Mouse (Mus musculus) embryonic stem cell, embryonic (primary cell): Measurements from ENCODE around the gene Oit1.

ENCODE experiments used
- CTCF ChIA-PET, 4 experiments: fragments of 300-600 bp in 2 of 4; fragments of 350-600 bp in 2 of 4; sonication (Branson Sonifier 250); formaldehyde crosslinking; loops; one replicate each; lab custom pipeline; 2022; ENCODE audit warnings: inconsistent platforms in 2 of 4; lab: Charles Lee
- POLR2A ChIA-PET, 4 experiments: fragments of 300-600 bp in 2 of 4; fragments of 350-600 bp in 2 of 4; sonication (Branson Sonifier 250); formaldehyde crosslinking; loops; one replicate each; lab custom pipeline; 2022; ENCODE audit warnings: antibody characterized with exemption in 4 of 4, inconsistent platforms in 1 of 4; lab: Charles Lee

The Oit1 gene

DNA sequence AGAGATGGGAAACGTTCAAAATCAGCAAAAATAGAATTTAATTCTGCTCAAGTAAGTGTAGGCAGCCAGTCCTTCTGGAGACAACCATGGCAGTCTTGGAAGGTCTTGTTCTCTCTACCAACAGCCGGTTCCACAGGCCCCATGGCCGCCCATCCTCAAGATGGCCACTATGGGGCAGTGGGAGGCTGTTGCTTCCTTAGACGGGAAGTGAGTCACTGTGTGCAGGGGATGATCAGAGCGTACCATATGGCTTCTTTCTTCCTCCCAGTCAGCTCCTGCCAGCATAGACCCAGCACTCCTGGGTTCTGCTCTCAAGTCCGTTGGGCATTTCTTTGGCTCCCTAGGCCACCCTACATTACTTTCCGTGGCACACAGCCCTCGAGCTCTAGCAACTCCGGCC lies 29.6 kb downstream of the Oit1 start:
- ChIA-PET CTCF (interaction anchor here in 2 of 4 experiments (0.8 to 3.5 kb wide), 3 partner anchors 49 to 384 kb away, joined by 3 to 34 read pairs (median 3); no protein-coding TSS in a partner anchor), POLR2A (interaction anchor here in 2 of 4 experiments (0.6 to 0.7 kb wide), 2 partner anchors 54 to 489 kb away, joined by 3 to 5 read pairs; no protein-coding TSS in a partner anchor)

DNA sequence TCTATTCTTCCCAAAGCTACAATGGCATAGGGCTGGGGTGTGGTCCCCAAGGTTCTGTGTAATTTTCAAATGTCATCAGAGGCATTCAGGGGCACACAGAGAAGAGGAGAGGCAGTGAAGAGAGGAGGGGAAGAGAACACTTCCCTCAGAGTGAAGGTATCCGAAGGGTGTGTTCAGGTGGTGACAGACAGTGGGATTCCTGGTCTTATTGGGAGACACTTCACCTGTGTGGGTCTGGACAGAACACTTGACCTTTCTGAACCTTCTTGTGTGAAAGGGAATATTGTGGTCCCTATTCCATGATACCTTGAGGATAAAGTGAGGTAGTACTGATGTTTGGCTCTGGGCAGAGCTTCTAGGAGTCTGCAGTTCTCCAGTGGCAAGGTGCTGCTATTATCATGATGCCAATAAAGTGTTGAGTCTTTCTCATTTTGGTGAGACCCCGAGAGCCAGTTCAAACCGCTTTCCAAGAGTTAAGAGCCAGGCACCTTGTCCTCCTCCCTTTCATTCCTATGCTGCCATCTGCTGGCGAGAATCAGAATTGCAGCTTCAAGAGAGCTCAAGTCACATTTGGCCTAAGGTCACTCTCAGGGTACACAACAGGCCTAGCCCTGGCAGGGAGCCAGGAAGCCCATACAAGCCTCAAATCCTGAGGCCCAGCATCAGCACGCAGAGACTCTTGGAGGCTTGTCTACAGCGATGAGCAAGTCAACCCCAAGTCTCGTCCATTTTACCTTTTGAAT lies 32.1 kb downstream of the Oit1 start:
- POLR2A ChIA-PET = interaction anchor here in 3 of 4 experiments (0.6 to 2.5 kb wide), 12 partner anchors 10 to 529 kb away, joined by 3 to 19 read pairs (median 4); partner anchors contain the start of gene Flnb (in 1 of the 3)
- CTCF ChIA-PET = interaction anchor here (0.6 to 3.5 kb wide), 67 partner anchors 10 to 1887 kb away, joined by 3 to 34 read pairs (median 4); partner anchors contain the start of genes Abhd6 (in 1 of the 4) and Gm45521 (in 1 of the 4)

DNA sequence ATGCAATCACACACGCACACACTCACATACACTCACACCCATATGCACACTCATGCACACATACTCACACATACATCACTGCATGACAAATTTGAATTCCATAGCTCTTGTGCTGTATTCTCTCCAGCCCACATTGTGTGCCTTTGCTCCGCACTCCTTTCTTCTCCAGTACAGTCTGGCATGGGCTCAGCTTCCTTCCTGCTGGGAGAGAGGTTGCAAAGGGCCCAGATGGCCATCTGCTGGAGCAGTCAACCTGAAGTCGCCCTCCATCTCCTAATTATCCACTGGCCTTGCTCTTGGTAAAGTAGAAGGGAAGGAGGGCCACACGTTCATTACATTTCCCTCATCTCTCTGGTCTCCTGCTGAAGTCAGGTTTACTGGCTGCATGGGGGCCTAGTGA lies 33.0 kb downstream of the Oit1 start:
- POLR2A ChIA-PET = interaction anchor here in 1 of 4 experiments (0.5 kb wide), 1 partner anchor 102 kb away, joined by 4 read pairs; no protein-coding TSS in a partner anchor
- CTCF ChIA-PET = interaction anchor here (0.7 to 3.5 kb wide), 10 partner anchors 45 to 381 kb away, joined by 3 to 34 read pairs (median 12); no protein-coding TSS in a partner anchor

DNA sequence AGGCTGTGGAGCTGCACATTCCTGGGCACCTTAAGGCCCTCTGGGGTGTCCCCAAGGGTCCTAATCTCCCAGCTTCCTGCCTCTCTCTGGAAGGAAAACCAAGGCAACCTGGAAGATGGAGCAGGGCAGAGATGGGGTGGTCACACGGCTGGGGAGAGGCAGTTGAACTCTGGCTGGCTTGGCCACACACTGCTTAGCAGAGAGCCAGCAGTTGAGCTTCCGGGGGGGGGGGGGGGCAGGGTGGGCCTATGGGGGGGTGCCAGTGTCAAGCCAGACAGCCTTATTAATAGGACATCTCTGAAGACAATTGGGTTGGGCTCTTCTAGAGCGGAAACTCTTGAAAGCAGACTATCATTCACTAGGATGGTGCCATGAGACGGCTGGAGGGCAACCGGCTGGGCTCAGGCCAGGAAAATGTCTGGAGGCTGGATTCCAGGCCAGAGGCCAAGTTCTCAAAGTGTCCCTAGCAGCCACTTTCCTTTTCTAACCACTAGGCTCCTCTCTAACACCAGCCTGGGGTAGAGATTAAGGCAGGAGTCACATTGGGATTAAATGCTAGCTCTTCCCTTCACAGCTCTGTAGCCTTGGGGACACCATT lies 35.9 kb downstream of the Oit1 start:
- ChIA-PET POLR2A (no interaction called here), CTCF (interaction anchor here in 3 of 4 experiments (0.7 to 1.1 kb wide), 4 partner anchors 14 to 345 kb away, joined by 3 to 4 read pairs (median 3); no protein-coding TSS in a partner anchor)

DNA sequence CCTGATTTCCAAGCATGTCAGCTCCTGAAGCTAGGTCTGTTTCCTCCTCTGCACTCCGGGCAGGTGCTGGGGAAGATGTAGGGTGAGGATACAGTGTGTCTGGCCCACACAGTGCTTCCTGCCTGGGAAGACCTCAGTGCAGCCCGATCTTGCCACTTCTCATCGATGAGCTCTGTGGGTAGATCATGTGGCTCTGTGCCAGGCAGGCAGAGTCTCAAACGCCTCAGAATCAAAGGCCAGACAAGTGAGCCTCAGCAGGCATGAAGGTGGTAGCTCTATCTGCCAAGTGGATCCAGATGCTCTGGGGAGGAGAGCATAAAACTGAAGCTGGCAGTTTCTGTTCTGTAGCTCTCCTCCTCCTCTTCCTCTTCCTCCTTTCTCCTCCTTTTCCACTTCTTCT lies 38.3 kb downstream of the Oit1 start:
- CTCF ChIA-PET = no interaction called here

DNA sequence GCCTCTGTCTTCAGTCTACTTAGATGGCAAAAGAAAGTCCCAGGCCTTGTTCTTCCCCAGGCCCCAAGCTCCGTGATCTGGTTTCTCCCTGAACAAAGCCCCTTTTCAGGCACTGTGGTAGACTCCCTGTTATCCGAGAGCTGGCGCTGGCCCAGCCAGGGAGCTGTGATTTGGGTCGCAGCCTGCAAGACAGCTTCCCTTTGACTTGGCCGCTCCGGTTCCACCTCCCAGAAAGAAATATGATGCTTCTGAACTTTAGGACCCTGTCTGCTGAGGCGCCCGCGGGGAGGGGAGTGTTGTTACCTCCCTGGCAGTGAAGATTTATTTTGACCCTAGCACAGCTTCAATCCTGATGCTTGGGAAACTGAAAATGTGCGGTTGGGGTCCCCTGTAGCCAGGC lies 42.6 kb downstream of the Oit1 start:
- CTCF ChIA-PET = interaction anchor here in 1 of 4 experiments (0.7 kb wide), 1 partner anchor 36 kb away, joined by 4 read pairs; no protein-coding TSS in a partner anchor
- POLR2A ChIA-PET = interaction anchor here in 2 of 4 experiments (0.6 to 1.9 kb wide), 3 partner anchors 11 to 296 kb away, joined by 4 to 7 read pairs (median 4); no protein-coding TSS in a partner anchor

More for the DNA sequence above, 38.3 kb downstream of the Oit1 start:
- POLR2A ChIA-PET = interaction anchor here in 1 of 4 experiments (0.7 kb wide), 2 partner anchors 82 to 132 kb away, joined by 3 read pairs; no protein-coding TSS in a partner anchor

DNA sequence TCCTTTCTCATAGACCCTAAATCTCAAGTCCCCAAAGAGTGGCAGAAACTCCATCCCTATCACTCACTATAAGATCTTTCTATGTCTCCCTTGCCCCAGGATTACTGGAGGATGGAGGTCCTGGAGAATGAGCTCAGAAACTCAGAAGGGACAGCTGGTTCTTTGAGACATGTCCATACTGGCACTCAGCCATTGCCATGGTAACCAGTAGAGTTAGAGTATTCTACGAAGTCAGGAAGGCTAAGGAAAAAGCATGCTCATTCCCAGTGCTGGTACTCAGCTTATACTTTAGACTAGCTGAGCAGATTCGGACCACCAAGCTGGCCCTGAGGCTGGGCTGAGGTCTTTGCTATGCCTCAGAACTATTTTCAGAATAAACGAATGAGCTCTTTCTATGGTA lies 44.0 kb downstream of the Oit1 start:
- ChIA-PET POLR2A (interaction anchor here in 1 of 4 experiments (1.8 kb wide), 1 partner anchor 18 kb away, joined by 7 read pairs; no protein-coding TSS in a partner anchor), CTCF (interaction anchor here in 3 of 4 experiments (0.6 to 1.6 kb wide), 3 partner anchors 12 to 19 kb away, joined by 3 to 4 read pairs (median 3); no protein-coding TSS in a partner anchor)

DNA sequence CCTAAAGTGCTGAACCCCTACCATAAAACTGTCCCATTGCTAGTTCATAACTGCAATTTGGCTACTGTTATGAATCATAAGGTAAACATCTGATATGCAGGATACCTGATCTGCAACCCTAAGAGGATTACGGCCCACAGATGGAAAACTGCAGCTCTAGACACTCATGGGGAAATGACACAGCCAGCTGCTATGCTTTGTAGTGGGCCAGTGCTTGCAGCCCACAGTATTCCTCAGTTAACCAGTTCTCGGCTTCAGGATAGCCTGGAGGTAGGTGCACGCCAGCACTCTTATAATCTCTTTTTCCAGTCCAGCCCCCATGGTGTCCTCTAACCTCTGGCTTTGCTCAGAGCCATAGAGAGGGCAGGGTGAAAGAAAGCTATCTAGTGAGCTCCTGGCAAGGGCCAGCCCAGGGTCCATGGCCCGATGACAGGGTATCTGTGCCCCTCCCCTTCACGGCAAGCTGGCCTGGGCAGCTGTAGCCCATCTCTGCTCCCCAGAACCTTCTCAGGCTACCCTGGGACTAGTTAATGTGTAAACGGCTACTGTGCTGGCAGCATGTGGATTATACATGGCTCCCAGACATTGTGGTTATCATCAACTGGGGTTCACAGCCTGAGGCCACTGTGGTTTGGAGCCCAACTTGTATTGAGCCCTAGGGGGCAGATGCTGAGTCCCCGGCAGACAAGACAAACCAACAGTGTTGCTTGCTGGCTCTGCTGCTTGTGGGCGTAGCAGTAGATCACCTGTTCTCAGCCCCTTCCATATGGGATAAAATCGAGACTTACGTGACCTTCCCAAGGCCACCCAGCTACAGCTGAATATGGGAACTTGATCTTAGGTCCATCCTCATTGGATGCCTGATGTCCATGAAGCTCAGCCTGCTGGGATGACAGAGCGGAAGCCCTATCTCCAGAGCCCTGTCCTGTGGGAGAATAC lies 46.0 kb downstream of the Oit1 start:
- ChIA-PET CTCF (interaction anchor here in 2 of 4 experiments (0.5 to 0.6 kb wide), 2 partner anchors 19 to 590 kb away, joined by 3 to 5 read pairs; no protein-coding TSS in a partner anchor), POLR2A (interaction anchor here in 1 of 4 experiments (1.8 kb wide), 1 partner anchor 12 kb away, joined by 4 read pairs; no protein-coding TSS in a partner anchor)

DNA sequence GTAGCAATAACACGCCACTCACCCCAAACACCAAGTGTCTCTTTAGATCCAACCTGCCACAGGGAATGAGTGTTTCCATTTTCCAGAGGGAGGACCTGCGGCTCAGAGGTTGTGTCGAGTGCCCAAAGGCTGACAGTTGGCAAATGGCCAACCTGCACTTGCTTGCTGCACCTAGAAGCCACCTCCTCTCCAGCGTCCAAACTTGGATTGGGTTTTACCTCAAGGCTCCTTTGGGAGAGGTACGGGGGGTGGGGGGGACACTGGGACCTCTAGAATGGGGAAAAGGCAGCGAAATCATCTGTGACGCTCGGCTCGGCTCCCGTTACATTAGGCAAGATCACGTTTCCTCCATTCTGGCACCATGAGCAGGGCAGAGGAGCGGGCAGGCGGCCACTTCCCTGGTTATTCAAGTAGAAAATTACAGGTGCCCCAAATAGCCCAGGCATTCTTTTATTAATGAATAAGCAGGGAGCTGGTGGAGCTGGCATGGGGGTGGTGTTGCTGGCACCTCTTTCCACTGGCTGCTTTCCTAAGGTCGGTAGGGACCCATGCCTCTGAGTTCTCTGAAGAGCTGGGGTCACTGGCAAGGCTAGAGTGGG lies 47.1 kb downstream of the Oit1 start:
- ChIA-PET POLR2A (interaction anchor here in 1 of 4 experiments (1.8 kb wide), 1 partner anchor 11 kb away, joined by 4 read pairs; no protein-coding TSS in a partner anchor), CTCF (interaction anchor here in 1 of 4 experiments (0.6 kb wide), 1 partner anchor 8 kb away, joined by 4 read pairs; no protein-coding TSS in a partner anchor)

DNA sequence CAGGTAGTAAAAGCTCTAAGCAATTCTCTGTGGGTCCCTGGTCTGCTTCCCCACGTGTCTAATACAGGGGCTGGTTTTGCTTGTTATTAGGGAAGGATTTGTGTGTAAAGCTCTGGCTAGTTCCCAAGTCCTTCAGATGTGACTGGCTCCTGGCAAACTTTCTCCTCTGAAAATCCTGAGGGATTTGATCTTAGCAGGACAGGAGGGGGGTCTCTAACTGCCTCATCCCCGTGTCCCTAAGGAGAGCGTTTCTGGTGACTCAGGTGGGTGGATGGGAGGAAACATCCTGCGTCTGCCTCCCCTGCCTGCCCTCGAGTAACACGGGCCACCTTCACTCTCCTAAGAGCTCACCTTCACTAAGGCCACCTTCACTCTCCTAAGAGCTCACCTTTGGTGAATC lies 48.2 kb downstream of the Oit1 start:
- CTCF ChIA-PET = interaction anchor here in 2 of 4 experiments (1.4 to 2.0 kb wide), 2 partner anchors 16 to 88 kb away, joined by 4 to 6 read pairs; no protein-coding TSS in a partner anchor

DNA sequence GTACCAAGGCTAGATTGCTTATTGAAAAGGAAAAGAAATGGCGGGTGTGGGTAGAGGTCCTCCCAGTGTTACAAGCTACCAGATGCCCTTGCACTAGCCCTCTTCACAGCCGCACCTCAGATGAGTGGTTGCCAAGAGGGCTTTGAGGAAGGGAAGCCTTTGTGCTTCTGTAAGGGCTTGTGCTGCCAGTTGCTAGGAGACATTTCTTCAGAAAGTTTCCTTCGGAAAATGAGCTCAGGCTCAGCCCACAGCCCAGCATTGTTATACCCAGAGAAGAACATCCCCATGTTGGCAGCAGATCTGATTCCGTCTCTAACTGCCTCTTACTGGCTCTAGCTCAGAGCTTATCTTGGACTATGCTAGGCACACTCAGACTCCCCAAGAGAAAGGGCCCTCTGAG lies 49.0 kb downstream of the Oit1 start:
- CTCF ChIA-PET = interaction anchor here in 2 of 4 experiments (1.0 to 2.0 kb wide), 5 partner anchors 9 to 87 kb away, joined by 3 to 6 read pairs (median 3); no protein-coding TSS in a partner anchor
- POLR2A ChIA-PET = interaction anchor here in 2 of 4 experiments (0.8 to 1.2 kb wide), 5 partner anchors 9 to 23 kb away, joined by 3 to 6 read pairs (median 4); partner anchors contain the start of gene Fam107a (in 1 of the 2)

More for the DNA sequence above, 48.2 kb downstream of the Oit1 start:
- POLR2A ChIA-PET = interaction anchor here in 2 of 4 experiments (0.5 to 1.2 kb wide), 5 partner anchors 10 to 275 kb away, joined by 3 to 6 read pairs (median 4); partner anchors contain the start of gene Fam107a (in 1 of the 2)

DNA sequence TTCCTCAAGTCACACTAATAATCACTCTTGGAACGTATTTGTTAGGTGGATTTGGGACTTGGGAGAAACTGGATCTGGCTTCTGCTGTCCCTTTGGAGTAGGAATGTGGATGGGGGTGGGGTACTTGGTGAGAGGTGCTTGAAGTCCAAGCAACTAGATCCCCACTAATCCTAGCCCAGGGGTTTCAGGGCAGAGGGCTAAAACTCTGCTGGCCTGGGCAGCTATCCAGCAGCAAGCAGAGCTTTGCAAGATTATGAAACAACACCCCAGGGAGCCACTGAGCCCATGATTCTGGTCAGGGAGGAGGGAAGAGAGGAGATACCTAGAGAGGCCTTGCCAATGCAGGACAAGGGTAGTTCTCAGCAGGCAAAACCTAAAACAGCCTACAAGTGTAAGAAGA lies 51.2 kb downstream of the Oit1 start:
- ChIA-PET CTCF (no interaction called here), POLR2A (interaction anchor here in 1 of 4 experiments (0.7 kb wide), 1 partner anchor 13 kb away, joined by 4 read pairs; no protein-coding TSS in a partner anchor)

DNA sequence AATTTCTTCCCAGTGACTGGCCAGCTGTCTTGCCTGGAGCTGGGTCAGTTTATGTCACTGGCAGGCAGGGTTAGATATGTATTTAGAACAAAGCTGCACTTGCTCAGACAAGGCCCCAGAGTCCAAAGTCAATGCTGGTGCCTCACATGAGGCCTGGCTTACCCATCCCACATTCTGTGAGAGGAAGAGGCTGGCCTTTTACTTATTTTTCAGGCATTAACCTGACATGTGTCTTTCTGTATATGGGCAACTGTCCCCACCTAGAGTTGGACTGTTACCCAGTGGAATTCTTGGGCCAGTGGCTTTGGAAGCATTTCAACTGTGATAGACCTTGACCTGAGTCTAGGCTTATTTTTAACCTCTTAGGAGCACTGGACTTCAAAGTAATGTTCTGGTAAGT lies 51.6 kb downstream of the Oit1 start:
- POLR2A ChIA-PET = interaction anchor here in 1 of 4 experiments (0.6 kb wide), 1 partner anchor 463 kb away, joined by 3 read pairs; no protein-coding TSS in a partner anchor
- CTCF ChIA-PET = no interaction called here

DNA sequence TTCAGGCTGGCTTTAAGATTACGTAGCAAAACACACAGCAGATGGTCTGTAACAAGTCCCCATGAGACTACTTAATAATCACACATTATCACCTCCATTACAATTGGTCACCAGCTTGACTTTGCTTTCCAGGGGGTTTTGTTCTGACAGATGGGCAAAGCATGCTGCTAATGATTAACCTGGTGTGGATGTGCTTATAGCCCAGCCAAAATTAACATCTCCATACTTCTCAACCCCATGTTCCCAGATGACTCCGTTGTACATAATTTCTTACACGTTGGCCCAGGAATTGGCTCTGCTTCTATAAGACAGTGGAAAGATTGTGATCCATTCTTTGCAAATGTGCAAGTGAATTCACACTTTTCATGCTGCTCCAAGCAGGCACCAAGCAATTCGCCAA lies 52.8 kb downstream of the Oit1 start:
- ChIA-PET CTCF (no interaction called here), POLR2A (no interaction called here)

DNA sequence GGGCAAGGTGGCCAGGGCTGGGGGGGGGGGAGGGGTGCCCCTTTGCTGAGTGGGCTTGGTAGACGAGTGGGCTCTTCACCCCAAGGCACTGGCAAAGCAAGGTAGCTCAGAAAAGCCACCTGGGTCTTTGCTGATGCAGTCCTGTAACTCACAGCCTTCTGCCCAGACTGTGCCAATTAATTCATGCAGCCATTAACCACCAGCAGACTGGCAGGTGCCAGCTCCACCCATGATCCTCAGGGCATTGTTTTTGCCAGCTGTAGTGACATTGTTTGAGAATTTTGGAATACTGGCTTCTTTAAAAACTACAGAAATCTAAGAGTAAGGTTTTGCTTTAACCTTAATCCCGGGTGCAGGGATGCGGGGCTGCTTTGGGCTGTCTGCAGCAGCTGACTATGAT lies 58.0 kb downstream of the Oit1 start:
- ChIA-PET CTCF (interaction anchor here in 3 of 4 experiments (0.6 to 1.3 kb wide), 6 partner anchors 9 to 323 kb away, joined by 3 to 4 read pairs (median 3); no protein-coding TSS in a partner anchor), POLR2A (interaction anchor here in 3 of 4 experiments (0.5 to 1.5 kb wide), 3 partner anchors 9 to 392 kb away, joined by 3 to 4 read pairs (median 3); no protein-coding TSS in a partner anchor)
